Mouse (Mus musculus): ENCODE results near the gene Chst11. TPM values are rescaled to one million over a fixed set of nuclear protein-coding genes. Genes with fewer than 3 reads are reported as not detected.

The Chst11 gene
- total RNA-seq, 2 experiments from 2014 or later: 0.77 to 1.2 TPM

DNA sequence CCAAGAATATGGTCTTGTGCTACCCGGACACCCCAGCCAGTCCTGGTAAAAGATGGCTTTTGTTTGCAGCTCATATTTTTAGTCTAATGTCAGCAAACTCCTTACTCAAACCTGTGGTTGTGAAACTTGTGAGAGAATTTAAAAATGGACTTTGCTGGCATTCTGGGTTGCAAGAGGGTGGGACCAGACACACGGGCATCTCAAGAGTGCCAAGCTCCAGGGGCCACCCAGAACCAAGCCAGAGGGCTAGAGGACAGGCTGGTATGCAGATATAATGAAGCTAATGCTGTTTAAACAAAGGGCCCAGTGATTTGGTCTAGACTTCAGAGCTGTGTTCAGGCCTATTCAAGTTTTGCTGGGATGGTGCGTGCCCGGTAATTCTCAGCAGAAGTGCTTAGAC lies 2.1 kb downstream of the Chst11 start:
- intact Hi-C loops (cut with DNase I): loop anchor here (5.0 kb wide), 1 partner anchor 195 kb away; no protein-coding TSS in a partner anchor
- no peak for DNase-seq

DNA sequence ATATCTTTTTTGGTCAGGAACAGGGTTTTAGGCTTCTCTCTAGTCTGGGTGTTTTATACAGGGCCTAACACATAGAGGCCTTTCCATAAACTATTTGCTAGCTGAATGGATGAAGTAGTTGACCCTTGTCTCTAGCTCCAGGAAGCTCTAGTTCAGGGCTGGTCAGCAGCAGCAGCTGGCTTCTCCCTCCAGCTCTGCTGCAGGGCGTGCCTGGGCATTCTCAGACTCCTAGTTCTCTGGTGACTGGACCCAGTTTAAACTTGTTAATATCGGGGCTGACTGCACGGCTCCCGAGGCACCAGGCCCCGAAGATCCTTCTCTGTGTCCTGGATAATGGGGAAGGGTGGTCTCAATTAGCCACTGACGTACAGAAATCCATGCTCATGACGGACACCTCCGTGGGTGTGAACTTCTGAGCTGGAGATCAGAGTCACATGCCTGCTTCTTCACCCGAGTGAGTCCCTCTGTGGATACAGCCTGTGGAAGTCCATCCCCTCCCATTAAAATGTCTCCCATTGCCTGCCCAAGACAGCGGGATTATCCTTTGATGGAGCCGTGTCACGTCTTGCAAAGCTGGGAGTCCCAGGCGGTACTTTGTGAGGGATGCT lies 4.2 kb downstream of the Chst11 start:
- no peak for DNase-seq
- intact Hi-C loops (cut with DNase I): loop anchor here (5.0 kb wide), 1 partner anchor 193 kb away; no protein-coding TSS in a partner anchor

DNA sequence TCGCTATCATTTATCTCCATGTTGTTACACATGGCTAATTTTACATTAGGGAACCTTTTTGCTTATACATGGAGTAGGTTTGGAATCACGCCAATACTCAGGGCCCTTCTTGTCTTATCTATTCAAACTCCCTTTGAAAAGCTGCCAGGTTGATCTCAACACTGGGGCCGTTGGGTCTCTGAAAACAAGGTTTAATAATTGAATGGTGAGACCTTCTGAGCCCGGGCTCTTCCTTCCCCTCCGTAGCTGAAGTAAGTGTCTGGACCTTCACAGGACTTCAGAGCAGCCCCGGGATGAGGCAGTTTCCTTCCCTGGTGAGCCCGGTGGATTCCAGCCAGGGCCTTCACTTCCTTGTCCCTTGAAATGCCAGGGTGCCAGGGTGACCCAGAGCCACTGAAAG lies 5.6 kb downstream of the Chst11 start:
- DNase-seq: no peak
- intact Hi-C loops (cut with DNase I): no loop called here

DNA sequence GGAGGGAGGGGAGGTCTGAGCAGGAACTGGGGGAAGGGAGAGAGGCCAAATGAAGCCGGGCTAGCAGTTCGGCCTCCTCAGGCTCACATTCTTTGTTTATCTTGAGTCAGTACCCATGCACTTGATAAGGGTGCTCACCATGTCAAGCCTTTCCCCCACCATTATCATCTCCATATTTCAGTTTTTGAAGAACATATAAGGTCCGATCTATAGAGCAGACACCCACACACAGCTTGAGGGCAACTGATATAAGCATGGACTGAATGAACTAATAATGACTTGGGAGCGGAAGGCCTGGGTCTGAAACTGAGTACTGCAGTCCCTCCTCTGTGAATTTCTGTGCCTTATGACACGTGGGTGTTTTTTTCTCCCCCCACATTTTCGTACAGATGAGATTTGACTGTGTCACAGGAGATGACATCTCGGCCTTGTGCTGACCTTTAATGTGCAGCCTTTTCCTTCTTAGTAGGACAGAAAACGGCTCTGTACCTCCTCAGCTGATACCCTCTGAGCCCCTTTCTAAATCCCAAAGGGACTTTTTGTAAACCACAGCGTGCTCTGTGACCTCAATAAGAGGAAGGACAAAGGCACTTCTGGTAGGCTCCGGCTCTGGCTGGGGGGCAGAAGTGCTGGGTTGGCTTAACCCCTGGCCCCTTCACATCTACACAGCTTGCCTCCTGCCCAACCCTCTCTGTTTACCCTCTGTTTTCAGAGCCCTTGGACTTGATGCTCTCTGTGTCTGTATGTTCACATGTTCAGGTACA lies 6.6 kb downstream of the Chst11 start:
- no peak for DNase-seq
- intact Hi-C loops (cut with DNase I): no loop called here

DNA sequence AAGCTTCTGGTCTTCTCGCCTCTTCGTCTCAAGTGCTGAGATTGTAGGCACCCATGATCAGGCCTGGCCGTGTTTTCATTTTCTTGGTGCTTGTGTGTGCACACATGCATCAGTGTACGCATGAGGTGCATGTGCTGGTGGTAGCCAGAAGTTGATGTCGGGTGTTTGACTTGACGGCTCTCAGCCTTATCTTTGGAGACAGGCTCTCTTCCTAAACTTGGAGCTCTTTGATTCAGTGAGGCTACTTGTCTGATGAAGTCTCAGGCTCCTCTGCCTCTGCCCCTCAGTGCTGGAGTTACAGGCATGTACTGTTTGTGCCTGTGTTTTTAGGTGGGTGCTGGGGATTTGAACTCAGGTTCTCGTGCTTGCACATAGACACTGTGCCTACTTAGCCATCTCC lies 9.0 kb downstream of the Chst11 start:
- DNase-seq: no peak
- intact Hi-C loops (cut with DNase I): no loop called here

DNA sequence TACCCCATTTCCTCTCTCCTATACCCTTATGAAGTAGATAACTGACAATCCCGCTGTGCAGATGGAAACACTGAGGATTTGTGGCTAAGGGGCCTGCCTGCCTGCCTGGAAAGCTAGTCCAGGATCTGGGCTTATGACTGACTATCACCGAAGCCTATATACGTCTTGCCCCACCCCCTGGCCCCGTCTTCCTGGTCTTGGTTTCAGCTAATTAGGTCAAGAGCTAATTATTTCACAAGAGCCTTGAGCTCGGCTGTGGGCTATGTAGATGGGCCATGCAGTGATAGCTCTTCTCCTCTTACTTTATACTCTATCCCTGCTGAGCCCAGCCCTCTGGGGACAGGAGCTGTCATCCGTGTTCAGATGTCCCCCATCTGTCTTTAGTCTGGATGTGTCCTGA lies 12.2 kb downstream of the Chst11 start:
- intact Hi-C loops (cut with DNase I): no loop called here
- no peak for DNase-seq

DNA sequence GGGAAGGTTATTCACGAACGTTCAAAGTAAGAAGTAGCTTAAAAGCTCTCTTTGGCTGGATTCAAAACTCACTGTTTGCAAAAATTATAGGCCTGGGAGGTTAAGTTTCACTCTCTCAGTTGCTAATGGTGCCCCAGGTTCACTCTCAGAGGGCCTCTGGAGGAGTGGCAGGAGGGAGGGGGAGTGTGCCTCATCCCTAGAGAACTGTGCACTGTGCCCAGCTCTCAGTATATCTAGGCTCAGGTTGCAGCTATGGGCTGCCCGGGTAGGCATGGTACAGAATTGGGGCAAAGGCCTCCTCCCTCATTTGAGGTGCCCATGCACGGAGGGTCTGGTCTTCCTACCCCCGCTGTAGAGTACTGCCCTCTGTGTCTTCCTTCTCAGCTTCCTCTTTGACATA lies 14.9 kb downstream of the Chst11 start:
- intact Hi-C loops (cut with DNase I): no loop called here
- no peak for DNase-seq

DNA sequence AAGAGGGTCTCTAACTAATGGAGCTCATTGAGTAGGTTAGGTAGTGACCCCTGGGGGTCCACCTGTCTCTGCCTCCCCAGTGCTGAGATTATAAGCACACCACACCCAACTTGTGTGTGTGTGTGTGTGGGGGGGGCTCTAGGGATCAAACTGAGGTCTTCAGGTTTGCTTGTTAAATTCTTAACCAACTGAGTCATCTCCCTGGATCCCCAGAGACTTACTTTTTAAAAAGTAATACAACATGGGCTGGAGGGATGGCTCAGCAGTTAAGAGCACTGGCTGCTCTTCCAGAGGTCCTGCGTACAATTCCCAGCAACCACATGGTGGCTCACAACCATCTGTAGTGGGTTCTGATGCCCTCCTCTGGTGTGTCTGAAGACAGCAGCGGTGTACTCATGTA lies 15.4 kb downstream of the Chst11 start:
- no peak for DNase-seq
- intact Hi-C loops (cut with DNase I): no loop called here

DNA sequence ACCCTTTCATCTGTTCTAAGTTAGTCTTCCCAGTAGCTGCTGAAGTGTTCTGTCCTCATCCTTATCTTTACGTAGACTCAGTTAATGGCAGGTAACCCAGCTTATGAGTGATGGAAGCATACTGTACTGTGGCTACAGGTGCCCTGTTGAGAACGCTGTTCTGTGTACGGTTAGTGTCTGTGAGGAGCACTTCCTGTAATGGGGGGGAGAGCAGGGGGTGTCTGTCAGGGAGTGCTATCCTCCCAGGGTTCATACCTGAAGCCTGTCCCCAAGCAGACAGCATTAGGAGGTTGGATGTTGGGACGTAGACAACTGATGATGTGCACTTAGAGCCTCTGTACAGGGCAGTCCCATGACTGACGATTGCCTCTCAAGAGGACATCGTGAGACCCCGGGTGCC lies 18.6 kb downstream of the Chst11 start:
- no peak for DNase-seq
- intact Hi-C loops (cut with DNase I): no loop called here

DNA sequence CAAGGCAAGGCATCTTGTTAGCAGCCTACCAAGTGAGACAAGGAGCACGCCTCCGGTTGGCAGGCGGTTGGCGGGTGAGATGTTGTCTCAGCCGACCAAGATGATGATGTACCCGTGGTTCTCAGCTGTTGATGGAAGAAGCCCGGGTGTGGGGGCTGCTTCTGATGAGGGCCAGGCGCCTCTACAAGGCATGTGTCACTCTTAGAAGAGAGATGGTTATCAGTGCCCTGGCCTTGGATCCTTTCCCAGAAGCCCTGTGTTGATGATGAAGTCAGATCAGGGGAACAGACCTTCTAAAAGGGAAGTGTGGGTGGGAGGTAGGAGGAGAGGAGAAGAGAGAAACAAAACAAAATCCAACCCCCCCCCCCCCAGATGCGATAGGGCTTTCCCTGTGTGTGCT lies 19.1 kb downstream of the Chst11 start:
- intact Hi-C loops (cut with DNase I): no loop called here
- DNase-seq: no peak

DNA sequence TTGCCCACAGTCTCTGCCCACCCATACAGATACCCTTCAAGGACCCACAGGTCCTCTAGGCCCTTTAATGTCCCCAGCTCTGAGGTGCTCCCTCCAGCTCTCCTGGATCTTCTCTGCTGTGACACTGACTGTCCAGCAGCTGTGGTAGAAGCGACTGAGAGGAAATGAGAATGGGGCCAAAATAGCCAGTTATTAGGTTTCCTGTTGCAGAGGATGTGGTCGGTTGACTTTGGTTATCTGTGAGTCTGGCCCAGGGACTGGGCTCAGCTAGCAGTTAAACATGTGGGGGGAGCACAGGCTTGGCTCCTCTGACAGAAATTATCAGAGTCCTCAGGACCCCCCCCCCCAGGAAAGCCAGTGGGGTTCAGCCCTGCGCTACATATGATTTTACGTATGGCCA lies 19.7 kb downstream of the Chst11 start:
- intact Hi-C loops (cut with DNase I): no loop called here
- DNase-seq: no peak

DNA sequence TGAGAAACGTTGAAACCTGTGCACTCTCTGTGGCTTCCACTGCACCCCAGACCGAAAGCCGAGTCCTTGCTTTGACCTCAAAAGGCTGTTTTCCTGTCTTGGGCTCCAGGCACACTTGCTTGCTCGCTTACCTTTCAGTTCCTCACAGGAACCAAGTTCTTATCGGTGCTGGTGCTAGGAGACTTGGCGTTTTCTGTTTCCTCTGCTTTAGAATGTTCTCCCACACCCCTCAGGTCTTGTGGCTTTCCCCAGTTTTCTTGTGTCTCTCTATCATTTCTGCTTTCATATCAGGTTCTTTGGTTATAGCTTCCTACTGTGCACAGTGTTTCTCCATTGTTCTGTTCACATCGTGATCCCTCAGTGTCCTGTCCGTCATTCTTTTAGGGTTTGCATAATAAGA lies 21.0 kb downstream of the Chst11 start:
- no peak for DNase-seq
- intact Hi-C loops (cut with DNase I): no loop called here

DNA sequence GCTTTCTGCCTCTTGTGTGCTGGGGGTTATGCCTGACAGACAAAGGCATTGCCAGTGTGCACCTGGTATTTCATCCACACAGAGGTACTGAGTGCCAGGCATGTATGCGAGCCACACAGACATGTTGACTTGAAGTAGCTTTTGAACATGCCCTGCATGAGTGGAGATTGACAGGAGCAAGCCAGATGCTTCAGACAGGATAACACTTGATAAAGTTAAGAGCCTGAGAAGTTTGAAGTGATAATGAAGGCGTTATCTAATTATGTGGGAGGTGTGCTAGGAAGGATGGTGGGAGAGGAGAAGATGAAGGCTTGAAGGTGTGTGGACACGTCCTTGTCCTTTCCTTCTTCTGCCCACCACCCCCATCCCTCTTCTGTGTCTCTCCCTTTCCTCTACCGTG lies 28.7 kb downstream of the Chst11 start:
- no peak for DNase-seq

DNA sequence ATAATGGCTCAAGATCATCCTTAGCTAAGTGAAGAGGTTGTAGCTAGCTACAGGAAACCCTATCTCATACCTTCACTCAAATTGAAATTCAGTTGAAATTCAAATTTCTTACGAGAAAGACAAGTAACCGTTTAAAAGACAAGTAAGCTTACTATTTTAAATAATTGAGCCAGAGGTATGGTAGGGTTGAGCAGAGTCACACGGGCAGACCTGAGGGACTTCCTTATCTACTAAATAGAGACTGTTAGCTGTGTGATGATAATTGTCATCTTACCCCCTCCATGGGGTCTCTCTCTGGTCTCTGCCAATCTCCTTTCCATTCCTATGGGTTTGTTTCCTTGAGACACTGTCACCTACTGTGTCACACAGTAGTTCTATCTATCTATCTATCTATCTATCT lies 30.6 kb downstream of the Chst11 start:
- intact Hi-C loops (cut with DNase I): no loop called here
- DNase-seq: no peak

More for the DNA sequence above, 28.7 kb downstream of the Chst11 start:
- intact Hi-C loops (cut with DNase I): no loop called here

DNA sequence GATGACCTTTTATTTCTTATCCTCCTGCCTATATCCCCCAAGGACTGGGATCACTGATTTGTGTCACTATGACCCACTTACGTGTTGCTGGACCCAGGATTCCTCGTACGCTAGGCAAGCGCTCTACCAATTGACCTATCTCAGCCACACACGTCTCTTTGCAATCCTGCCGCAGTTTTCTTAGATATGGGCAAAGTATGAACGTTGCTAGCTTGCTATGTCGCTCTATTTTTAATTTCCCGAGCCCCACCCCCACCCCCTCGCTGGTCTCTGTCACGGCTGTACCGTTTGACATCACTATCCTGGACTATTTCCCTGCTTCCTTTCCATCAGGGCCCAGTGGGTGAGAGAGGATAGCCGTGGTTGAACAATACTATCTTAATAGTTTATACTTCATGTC lies 31.5 kb downstream of the Chst11 start:
- no peak for DNase-seq
- intact Hi-C loops (cut with DNase I): no loop called here

DNA sequence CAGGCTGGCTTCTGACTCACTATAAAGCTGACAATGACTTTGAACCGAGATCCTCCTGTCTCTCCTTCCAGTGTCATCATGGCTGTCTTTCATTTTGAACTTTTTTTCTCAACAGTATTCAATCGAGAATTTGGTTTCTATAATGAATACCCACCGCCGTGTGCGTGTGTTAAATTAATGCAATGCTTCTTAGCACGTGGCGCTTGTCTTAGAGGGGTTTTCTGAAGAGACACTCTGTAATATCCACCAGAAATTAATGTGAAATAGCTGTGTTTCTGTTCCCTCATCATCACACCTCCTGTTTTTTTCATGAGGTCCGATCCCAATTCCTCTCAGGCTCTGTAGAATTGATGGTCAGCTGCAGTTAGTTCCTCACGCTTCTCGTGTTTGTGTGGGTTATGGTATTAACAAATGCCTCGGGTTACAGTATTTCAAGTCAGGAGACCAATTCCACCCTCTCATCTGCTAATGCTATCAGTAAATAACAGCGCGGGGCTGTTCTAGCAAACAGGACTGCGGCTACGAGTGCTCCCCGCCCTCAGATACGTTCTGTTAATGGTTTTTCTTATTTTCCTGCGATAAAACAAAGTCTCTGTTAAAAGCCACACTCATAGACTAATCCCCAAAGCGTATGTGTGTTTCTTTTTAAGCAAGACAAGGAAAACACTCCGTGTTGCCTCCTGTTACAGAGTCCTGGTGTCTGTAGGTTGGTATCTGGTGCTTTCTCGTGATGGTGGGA lies 32.6 kb downstream of the Chst11 start:
- intact Hi-C loops (cut with DNase I): no loop called here
- no peak for DNase-seq

DNA sequence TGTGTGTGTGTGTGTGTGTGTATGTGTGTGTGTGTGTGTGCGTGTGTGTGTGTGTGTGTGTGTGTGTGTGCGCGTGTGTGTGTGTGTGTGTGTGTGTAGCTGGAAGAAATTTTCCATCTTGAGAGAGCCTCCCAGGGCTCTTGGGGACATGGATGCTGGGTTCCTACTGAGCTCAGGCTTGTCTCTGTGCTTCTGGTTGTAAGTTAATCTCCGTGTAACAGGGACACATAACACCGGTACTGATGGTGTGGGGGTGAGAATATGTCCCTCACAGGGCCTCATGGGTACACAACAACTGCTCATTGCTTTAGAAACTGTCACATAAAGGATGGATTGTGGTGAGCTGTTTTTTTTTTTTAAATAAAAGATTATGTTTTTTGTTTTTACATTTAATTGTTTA lies 33.2 kb downstream of the Chst11 start:
- intact Hi-C loops (cut with DNase I): no loop called here
- no peak for DNase-seq

DNA sequence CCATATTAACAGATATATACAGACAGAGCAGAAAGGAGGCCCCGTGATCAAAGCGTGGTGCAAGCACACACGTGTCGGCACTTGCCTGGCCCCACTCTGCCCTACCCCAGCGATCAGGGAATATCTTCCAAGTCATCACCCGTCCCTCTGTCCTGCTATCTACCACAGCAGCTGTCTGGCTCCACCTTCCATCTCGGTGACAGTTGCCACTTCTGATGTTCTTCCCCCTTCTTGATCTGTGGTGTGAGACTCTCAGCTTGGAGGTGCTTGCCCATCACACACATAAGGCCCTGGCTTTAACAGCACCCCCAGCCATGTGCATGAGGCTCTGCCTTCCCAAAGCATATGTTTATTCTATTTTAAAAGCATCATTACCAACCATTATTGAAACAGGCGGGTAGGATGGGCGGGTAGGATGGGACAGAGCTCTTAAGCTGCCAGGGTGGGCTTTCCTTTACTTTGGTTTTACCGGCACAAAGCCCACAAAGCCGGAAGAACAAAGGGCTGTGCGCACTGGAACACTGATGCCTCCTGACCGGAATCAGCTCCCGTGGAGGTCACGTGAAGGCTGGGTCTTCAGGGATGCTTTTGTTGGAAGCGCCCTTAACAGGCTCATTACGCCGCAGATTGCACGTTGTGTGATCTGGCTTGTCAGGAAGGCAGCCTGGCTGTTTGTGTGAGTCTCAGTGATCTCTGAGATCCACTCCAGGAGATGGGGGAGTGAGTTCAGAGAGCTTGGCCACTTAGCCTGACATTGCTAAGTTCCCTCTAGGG lies 34.4 kb downstream of the Chst11 start:
- no peak for DNase-seq
- intact Hi-C loops (cut with DNase I): no loop called here

DNA sequence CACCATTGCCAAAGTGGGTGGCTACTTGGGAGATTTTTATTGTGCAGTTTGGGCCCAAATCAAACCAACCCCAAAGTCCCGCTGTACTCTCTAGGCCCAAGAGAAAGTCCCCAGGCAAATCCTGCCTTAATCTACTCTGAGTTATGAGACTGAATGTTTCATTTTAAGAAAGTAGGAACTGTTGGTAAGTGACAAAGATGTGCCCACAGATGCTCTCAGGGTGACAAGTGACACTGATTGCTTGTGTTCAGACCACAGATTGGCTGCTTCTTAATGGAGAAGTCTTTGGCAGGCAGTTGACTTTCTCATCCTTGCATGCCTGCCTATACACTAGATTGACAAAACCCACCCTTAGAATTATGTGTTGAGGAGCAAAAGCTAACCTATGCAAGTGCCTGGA lies 37.3 kb downstream of the Chst11 start:
- intact Hi-C loops (cut with DNase I): no loop called here
- no peak for DNase-seq

DNA sequence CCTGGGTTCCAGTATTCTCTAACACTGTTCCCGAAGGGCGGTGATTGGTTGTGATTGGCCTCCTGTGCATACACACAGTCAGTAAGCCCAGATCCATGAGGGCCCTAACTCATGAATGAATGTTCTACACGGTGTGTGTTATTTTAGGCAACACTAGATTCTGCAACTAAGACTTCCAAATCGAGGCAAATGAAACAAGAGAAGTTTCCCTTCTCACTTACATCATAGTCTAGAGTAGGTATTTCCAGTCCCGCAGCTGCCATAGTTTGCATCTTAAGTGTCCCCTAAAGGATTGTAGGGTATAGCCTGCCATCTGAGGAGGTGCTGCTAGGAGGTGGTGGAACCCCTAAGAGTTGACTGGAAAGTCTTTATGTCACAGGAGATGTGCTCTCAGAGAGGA lies 40.9 kb downstream of the Chst11 start:
- intact Hi-C loops (cut with DNase I): no loop called here
- DNase-seq: no peak

DNA sequence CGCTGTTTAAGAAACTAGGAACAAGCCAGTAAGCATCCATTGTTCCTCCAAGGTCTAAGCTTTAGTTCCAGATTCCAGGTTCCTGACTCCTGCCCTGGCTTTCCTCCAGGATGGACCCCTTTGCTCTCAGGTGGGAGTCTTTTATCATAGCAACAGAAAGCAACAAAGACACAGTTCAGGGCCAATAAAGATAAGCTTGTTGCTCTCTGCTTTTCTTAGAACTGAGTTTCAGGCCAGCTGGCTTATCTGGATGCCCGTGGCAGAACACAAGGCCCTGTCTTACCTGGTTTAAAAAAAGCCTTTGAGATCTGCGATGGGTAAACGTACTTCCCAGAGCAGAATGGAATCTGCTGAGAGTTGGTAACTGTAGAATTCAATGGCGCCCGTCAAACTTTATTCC lies 42.4 kb downstream of the Chst11 start:
- intact Hi-C loops (cut with DNase I): no loop called here

More for the DNA sequence above, 42.4 kb downstream of the Chst11 start:
- no peak for DNase-seq
